Mouse (Mus musculus) MEL (cell line): ENCODE results near the gene Dennd2a. TPM values are rescaled to one million over a fixed set of nuclear protein-coding genes. Genes with fewer than 3 reads are reported as not detected.

Experiments
- DNase-seq: peaks from one replicate; pipeline ENCODE4 v3.0.0; 2011; ENCODE audit warnings: low read depth, low spot score
- H3K27ac ChIP-seq: 2 replicates; pipeline ENCODE4 v1.5.1; 2012; ENCODE audit warnings: low read depth, mild to moderate bottlenecking, control low read depth, low read length, moderate library complexity; ENCODE audit not compliant: control insufficient read depth
- H3K27me3 ChIP-seq, 2 experiments: fragments of 150-350 bp in 1 of 2; sonication (generic) in 1 of 2; 2 replicates each; pipeline ENCODE4 v1.6.1; 2012; ENCODE audit warnings: low read length in 2 of 2, mild to moderate bottlenecking in 2 of 2, improper control_type of control experiment in 1 of 2, moderate library complexity in 1 of 2; ENCODE audit not compliant: insufficient read depth in 2 of 2, control insufficient read depth in 1 of 2
- H3K36me3 ChIP-seq, 2 experiments: 2 replicates each; pipeline ENCODE4 v1.6.1; 2012 to 2014; ENCODE audit warnings: low read length in 2 of 2, improper control_type of control experiment in 1 of 2, inconsistent platforms in 1 of 2, mild to moderate bottlenecking in 1 of 2; ENCODE audit not compliant: insufficient read depth in 2 of 2, control insufficient read depth in 1 of 2
- H3K4me1 ChIP-seq, 2 experiments: fragments of 150-350 bp in 1 of 2; sonication (generic) in 1 of 2; 2 replicates each; pipeline ENCODE4 v1.6.1; 2012; ENCODE audit warnings: low read length in 2 of 2, improper control_type of control experiment in 1 of 2, mild to moderate bottlenecking in 1 of 2; ENCODE audit not compliant: insufficient read depth in 2 of 2, control insufficient read depth in 1 of 2
- H3K4me3 ChIP-seq, 2 experiments: fragments of 150-350 bp in 1 of 2; sonication (generic) in 1 of 2; 2 replicates each; pipeline ENCODE4 v1.5.1; 2012; ENCODE audit warnings: low read depth in 2 of 2, low read length in 2 of 2, mild to moderate bottlenecking in 2 of 2, moderate library complexity in 2 of 2, control low read depth in 1 of 2, improper control_type of control experiment in 1 of 2; ENCODE audit not compliant: control insufficient read depth in 1 of 2, insufficient read depth in 1 of 2
- H3K79me2 ChIP-seq: 2 replicates; pipeline ENCODE4 v1.6.1; 2012; ENCODE audit warnings: mild to moderate bottlenecking, low read length, moderate library complexity; ENCODE audit not compliant: control insufficient read depth, poor library complexity, insufficient read depth
- H3K9ac ChIP-seq: 2 replicates; pipeline ENCODE4 v1.6.1; 2012; ENCODE audit warnings: low read depth, mild to moderate bottlenecking, control low read depth, low read length, moderate library complexity; ENCODE audit not compliant: control insufficient read depth, poor library complexity, severe bottlenecking
- H3K9me3 ChIP-seq: fragments of 150-350 bp; sonication (generic); replicated peaks from 2 replicates; pipeline ENCODE4 v1.6.1; 2012; ENCODE audit warnings: mild to moderate bottlenecking, low read length, improper control_type of control experiment, moderate library complexity; ENCODE audit not compliant: insufficient read depth
- CHD1 ChIP-seq: IDR thresholded peaks from 2 replicates; pipeline ENCODE4 v1.6.1; 2012; ENCODE audit warnings: low read depth, mild to moderate bottlenecking, inconsistent platforms, low read length, improper control_type of control experiment
- CTCF ChIP-seq, 3 experiments: IDR thresholded peaks in 2 of 3; conservative IDR thresholded peaks in 1 of 3; 2 replicates each; pipeline ENCODE4 v1.5.1; 2011 to 2012; ENCODE audit warnings: low read length in 3 of 3, low read depth in 2 of 3, mild to moderate bottlenecking in 2 of 3, improper control_type of control experiment in 1 of 3, inconsistent platforms in 1 of 3, mixed read lengths in 1 of 3, moderate library complexity in 1 of 3; ENCODE audit not compliant: control insufficient read depth in 1 of 3, insufficient read depth in 1 of 3, poor library complexity in 1 of 3, severe bottlenecking in 1 of 3
- GABPA ChIP-seq: IDR thresholded peaks from 2 replicates; pipeline ENCODE4 v1.6.1; 2012; ENCODE audit warnings: low read depth, mild to moderate bottlenecking, inconsistent platforms, low read length, improper control_type of control experiment, moderate library complexity
- JUND ChIP-seq: IDR thresholded peaks from 2 replicates; pipeline ENCODE4 v1.6.1; 2011; ENCODE audit warnings: low read depth, mild to moderate bottlenecking, improper control_type of control experiment, low read length
- KAT2A ChIP-seq: conservative IDR thresholded peaks from 2 replicates; pipeline ENCODE4 v1.6.1; 2012; ENCODE audit warnings: low read depth, low read length, improper control_type of control experiment, inconsistent platforms
- MYB ChIP-seq: IDR thresholded peaks from 2 replicates; pipeline ENCODE4 v1.6.1; 2011; ENCODE audit warnings: mild to moderate bottlenecking, low read depth, low read length, improper control_type of control experiment
- NRF1 ChIP-seq: IDR thresholded peaks from 2 replicates; pipeline ENCODE4 v1.6.1; 2014; ENCODE audit warnings: low read depth, mild to moderate bottlenecking, inconsistent platforms, low read length, improper control_type of control experiment, moderate library complexity; ENCODE audit not compliant: poor library complexity, insufficient read depth, severe bottlenecking
- POLR2A ChIP-seq, 2 experiments: IDR thresholded peaks; 2 replicates each; pipeline ENCODE4 v1.6.1; 2011 to 2012; ENCODE audit warnings: low read length in 2 of 2, mild to moderate bottlenecking in 2 of 2, control low read depth in 1 of 2, improper control_type of control experiment in 1 of 2, low read depth in 1 of 2, moderate library complexity in 1 of 2; ENCODE audit not compliant: control insufficient read depth in 1 of 2, insufficient read depth in 1 of 2, poor library complexity in 1 of 2
- POLR2AphosphoS5 ChIP-seq: IDR thresholded peaks from 2 replicates; pipeline ENCODE4 v1.6.1; 2012; ENCODE audit warnings: low read depth, borderline replicate concordance, mild to moderate bottlenecking, inconsistent platforms, low read length, moderate library complexity, mixed read lengths
- RAD21 ChIP-seq: IDR thresholded peaks from 2 replicates; pipeline ENCODE4 v1.6.1; 2011; ENCODE audit warnings: mild to moderate bottlenecking, low read depth, low read length, improper control_type of control experiment
- RCOR1 ChIP-seq: IDR thresholded peaks from 2 replicates; pipeline ENCODE4 v1.6.1; 2012; ENCODE audit warnings: low read depth, mild to moderate bottlenecking, inconsistent platforms, low read length, improper control_type of control experiment
- TBP ChIP-seq: IDR thresholded peaks from 2 replicates; pipeline ENCODE4 v1.8.0; 2011; ENCODE audit warnings: low read depth, low read length, improper control_type of control experiment
- ZNF384 ChIP-seq: IDR thresholded peaks from 2 replicates; pipeline ENCODE4 v1.6.1; 2012; ENCODE audit warnings: low read depth, mild to moderate bottlenecking, inconsistent platforms, low read length, improper control_type of control experiment
- polyA plus RNA-seq, 2 experiments: library from polyadenylated mRNA; stranded (reverse) in 1 of 2; unstranded in 1 of 2; fragments of >175 nt in 1 of 2; fragments of >200 nt in 1 of 2; gene quantifications; 2 replicates each; pipeline versions ENCODE4 v1.2.1 to v1.2.4; 2012; ENCODE audit warnings: low replicate concordance in 2 of 2, low read depth in 1 of 2; ENCODE audit not compliant: insufficient read length in 2 of 2, insufficient read depth in 1 of 2, missing spikeins in 1 of 2
- total RNA-seq: library from RNA; depleted of rRNA; stranded (reverse); fragments of 300-350 nt; gene quantifications from 2 replicates; pipeline ENCODE4 v1.2.3, GENCODE M21; 2012

The Dennd2a gene
- total and polyA plus RNA-seq, 3 experiments, result 0.15 TPM; not detected in 2

DNA sequence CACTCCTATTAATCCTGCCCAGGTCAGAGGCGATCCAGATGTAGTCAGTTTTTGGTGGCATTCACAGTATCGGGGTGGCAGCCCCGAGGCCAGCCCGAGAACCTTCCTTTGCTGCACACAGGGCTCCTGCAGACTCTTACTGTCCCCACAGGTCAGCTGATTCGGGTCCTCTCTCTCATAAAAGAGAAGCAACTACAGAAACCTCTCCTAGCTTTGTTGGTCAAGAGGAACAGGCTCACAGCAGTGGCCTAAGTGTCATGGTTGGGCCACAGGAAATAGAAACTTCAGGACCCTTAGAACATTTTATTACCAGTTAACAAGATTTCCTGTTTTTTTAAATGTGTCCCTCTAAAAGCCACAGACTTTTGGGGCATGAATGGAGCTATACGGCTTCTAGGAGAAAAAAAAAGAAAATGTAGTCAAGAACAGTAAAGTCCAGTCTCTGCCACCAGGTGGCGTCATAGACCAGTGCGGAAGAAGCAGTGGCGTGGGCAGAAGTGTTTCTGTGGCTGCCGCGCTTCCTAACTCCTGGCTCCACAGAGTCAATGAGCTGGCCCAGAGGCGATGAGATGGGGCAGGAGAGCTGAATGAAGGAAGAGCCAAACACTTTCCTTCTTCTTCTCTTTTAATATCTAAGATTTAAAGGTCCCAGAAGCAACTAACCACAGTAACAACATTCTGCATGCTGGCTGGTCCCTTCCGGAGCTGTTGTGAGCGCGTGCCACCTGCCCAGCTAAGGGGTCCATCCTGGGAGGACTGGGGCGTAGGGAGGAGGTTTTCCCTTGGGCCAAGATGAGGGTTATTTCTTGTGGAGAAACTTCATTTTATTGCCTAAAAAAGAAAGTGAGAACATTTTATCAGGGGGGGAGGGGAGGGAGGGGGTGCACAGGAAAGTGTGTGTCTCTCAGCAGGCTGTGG, 94.8 kb downstream of the Dennd2a start (continued):
- TF ChIP-seq CHD1, result no peak
- TF ChIP-seq TBP, result no peak
- no peak for TF ChIP-seq JUND
- no peak for TF ChIP-seq POLR2AphosphoS5
- TF ChIP-seq RAD21, result peak; percentile 81

DNA sequence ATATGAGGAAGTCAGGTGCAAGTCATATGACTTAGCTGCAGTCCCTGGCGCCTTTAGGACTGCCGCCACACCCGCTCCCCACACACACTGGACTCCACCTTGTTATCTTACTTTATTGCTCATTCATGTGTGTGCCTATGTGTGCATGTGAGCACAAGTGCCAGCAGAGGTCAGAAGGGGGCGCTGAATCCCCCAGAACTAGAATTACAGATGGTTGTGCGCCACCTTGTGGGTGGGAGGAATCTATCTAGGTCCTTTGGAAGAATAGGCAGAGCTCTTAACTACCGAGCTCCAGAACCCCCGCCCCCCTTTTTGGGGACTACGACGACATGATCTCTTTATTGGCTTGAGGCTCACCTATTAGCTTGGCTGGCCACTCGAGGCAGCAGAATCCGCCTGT, 97.6 kb downstream of the Dennd2a start:
- H3K27ac ChIP-seq, result no peak overlapping the region
- no peaks in the 10 kb centered on the region for H3K36me3 ChIP-seq
- no peaks in the 10 kb centered on the region for H3K9me3 ChIP-seq
- no peak overlapping the region for H3K9ac ChIP-seq
- no peaks in the 10 kb centered on the region; a peak in 1 of 4 replicates for H3K4me1 ChIP-seq
- H3K79me2 ChIP-seq, result no peaks in the 10 kb centered on the region
- TF ChIP-seq NRF1, result no peak
- TF ChIP-seq CTCF (IDR thresholded peaks at IDR 0.05 in 2 of 3, conservative IDR thresholded peaks at IDR 0.05 in 1 of 3; ENCODE audit: control insufficient read depth in 1 of 3, insufficient read depth in 1 of 3, low read depth in 2 of 3, low read length in 3 of 3, poor library complexity in 1 of 3, severe bottlenecking in 1 of 3), result peak in 1 of 3 experiments; percentile 65; a peak in 2 of 6 replicates
- no peak for TF ChIP-seq KAT2A
- TF ChIP-seq, all 39 proteins: peak for 1
- peak; percentile 37 for DNase-seq
- Histone ChIP-seq H3K4me3 (no peak overlapping the region), H3K27me3 (no peaks in the 10 kb centered on the region)

DNA sequence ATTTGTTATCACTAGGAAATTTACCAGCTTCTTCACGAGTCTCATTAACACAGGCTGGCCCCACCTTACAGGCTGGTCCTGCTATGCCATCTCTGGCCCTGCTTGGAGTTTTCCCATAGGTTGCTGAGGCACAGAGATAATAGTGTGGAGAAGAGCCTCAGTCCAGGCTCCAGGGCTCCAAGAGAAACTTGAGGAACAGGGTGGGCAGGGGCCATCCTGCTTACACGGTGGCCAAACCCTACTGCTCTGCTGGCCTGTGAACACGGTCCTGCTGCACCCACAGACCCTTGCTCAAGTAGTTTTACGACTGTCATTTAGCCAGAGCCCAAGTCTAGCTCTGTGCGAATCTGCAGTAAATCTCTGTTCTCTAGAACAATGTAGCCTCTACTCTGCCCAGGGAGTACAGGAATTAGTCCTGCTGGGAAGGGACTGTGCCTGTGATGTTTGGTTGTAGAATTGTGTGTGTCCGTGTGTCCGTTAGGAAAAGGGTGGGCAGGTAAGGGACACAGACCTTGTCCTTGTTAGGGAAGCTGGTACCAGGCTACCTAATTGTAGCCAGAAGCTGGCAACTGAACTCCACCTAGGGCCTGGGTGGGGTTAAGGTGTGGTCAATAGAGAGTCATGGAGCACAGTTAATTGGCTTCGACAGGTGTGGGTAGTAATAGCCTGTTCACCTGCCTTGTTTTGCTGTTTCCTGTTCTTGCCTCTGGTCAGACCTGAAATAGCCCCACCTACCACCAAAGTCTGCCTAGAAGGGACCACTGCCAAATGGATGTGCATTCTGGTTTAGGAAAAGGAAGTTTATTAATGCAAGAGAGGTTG, 102.1 kb downstream of the Dennd2a start:
- no peak overlapping the region for H3K9ac ChIP-seq
- no peak for DNase-seq
- no peaks in the 10 kb centered on the region for H3K79me2 ChIP-seq
- no peaks in the 10 kb centered on the region for H3K27me3 ChIP-seq
- no peak for TF ChIP-seq CHD1
- TF ChIP-seq ZNF384, result no peak
- TF ChIP-seq RCOR1, result no peak
- TF ChIP-seq KAT2A, result no peak
- no peak for TF ChIP-seq RAD21
- TF ChIP-seq POLR2A (IDR thresholded peaks at IDR 0.05; ENCODE audit: control insufficient read depth in 1 of 2, insufficient read depth in 1 of 2, low read depth in 1 of 2, low read length in 2 of 2, poor library complexity in 1 of 2), result no peak
- TF ChIP-seq MYB, result no peak
- no peak for TF ChIP-seq GABPA
- no peaks in the 10 kb centered on the region for H3K36me3 ChIP-seq
- H3K27ac ChIP-seq, result no peak overlapping the region
- no peaks in the 10 kb centered on the region for H3K9me3 ChIP-seq
- no peaks in the 10 kb centered on the region; a peak in 1 of 4 replicates for H3K4me1 ChIP-seq
- no peak overlapping the region for H3K4me3 ChIP-seq
